Mouse (Mus musculus) ES-E14 (cell line): ENCODE data around the gene Slc25a22.

Experiments used
- CHD2 ChIP-seq: IDR thresholded peaks from 2 replicates; pipeline ENCODE4 v1.6.1; 2014; ENCODE audit warnings: mild to moderate bottlenecking, low read depth, low read length, inconsistent platforms
- HCFC1 ChIP-seq: IDR thresholded peaks from 2 replicates; pipeline ENCODE4 v1.6.1; 2012; ENCODE audit warnings: low read length, inconsistent platforms, borderline replicate concordance; ENCODE audit not compliant: insufficient read depth
- MAFK ChIP-seq: IDR thresholded peaks from 2 replicates; pipeline ENCODE4 v1.6.1; 2014; ENCODE audit warnings: mild to moderate bottlenecking, low read depth, low read length, inconsistent platforms; ENCODE audit not compliant: insufficient read depth
- ZC3H11A ChIP-seq: IDR thresholded peaks from 2 replicates; pipeline ENCODE4 v1.6.1; 2012; ENCODE audit warnings: low read depth, mild to moderate bottlenecking, inconsistent platforms, low read length, borderline replicate concordance
- ZNF384 ChIP-seq: IDR thresholded peaks from 2 replicates; pipeline ENCODE4 v1.6.1; 2012; ENCODE audit warnings: low read depth, low read length, inconsistent platforms

GRCm38 (mm10) chr7:141428701-141429100 is 9.0 kb downstream of the Slc25a22 start:
- TF ChIP-seq CHD2 (no peak), ZC3H11A (no peak), ZNF384 (no peak), MAFK (no peak), HCFC1 (no peak)
